Mouse (Mus musculus): ENCODE measurements around the gene Ahctf1.

Ahctf1 gene

GRCm38 (mm10) chr1:179807468-179807867 is 4.0 kb upstream of the Ahctf1 start:
- in situ Hi-C loops (cut with MboI; ENCODE audit: unreplicated experiment in 2 of 2) = loop anchor here in 1 of 2 experiments (10.0 to 25.0 kb wide), 2 partner anchors 1473 to 1620 kb away; partner anchors contain the start of genes Desi2 and Hnrnpu

GRCm38 (mm10) chr1:179805751-179806150 is 2.3 kb upstream of the Ahctf1 start:
- in situ Hi-C loops (cut with MboI; ENCODE audit: unreplicated experiment in 2 of 2) = loop anchor here in 1 of 2 experiments (10.0 to 25.0 kb wide), 2 partner anchors 1471 to 1618 kb away; partner anchors contain the start of genes Desi2 and Hnrnpu

DNA sequence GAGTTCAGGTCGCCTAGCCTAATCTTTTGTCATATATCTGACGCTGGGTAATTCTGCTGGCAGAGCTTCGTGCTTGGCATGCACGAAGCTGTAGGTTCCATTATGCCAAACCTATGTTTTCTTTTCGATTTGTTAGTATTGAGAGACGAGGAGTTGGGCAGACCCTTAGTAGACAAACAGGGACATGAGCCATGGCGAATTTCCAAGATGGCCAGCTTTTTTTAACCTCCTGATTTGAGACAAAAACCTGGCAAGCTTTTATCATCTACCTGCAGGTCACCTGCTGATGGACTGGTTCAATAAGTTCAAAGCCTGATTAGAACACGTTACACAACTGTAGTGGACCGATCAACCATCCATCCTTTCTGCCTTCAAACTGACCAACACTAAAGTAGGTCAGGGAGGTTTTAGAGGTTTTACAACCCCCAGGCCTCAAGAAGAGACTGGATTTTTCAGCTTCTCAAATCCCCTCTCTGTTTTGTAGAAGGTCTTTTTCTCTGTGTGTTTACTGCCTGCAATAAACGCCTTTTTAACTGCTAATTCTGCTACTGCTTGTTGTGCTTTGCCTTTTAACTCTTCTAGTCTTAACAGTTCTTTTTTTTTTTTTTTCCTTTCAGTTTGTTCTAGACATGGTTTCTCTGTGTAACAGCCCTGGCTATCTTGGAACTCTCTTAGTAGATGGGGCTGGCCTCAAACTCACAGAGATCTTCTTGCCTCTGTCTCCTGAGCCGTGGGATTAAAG is 831 bp upstream of the Ahctf1 start:
- in situ Hi-C loops (cut with MboI; ENCODE audit: unreplicated experiment in 2 of 2) = loop anchor here in 1 of 2 experiments (5.0 to 25.0 kb wide), 3 partner anchors 257 to 1617 kb away; partner anchors contain the start of genes Cnst, Desi2, Hnrnpu and Tfb2m

DNA sequence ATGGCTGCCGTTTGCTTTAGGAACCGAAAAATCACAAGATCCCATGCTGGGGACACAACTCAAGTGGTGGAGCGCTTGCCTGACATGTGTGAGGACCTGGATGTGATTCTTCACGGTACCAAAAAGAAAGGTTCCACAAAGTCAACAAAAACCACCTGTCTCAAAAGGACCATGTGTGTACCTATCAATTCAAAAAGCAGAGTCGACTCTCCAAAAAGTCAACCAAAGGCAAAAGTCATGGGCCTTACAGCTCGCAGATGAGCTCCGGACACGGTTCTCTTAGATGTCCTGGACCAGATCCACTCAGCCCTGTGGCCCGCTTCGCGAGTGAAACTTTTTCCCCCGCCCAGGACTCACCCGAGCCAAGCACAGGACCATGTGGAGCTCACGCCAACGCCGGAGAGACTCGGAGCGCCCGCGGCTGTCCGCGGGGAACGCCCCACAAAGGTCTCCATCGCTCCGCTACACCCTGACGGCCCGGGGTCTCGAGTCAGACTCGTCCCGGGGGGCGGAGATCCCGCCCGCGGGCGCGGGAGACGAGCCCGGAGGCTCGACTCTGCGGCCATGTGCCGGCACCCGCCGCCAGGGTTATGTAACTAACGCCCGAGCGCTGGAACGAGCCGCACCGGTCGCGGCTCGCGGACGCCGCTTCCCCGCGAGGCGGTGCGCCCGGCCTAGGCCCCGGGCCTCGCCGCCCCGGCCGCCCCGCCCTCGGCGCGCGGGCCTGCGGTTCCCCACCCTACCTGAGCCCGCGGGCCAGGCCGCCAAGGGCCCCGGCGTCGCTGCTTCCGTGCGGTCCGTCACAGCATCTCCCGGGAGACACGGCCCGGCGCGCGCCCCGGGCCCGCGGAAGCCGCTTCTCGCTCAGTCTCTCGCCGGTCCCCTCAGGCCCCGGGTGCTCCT is 619 bp downstream of the Ahctf1 start, which contains the start of gene Gm10518:
Gene Gm10518 (plus strand): TSS at position 767 of the 903 bp plus-strand sequence.
- in situ Hi-C loops (cut with MboI; ENCODE audit: unreplicated experiment in 2 of 2) = loop anchor here in 1 of 2 experiments (5.0 to 25.0 kb wide), 3 partner anchors 256 to 1616 kb away; partner anchors contain the start of genes Cnst, Desi2, Hnrnpu and Tfb2m

- in situ Hi-C loops (cut with MboI; ENCODE audit: unreplicated experiment in 2 of 2) = no loop called here
These were observed 4.7 kb downstream of the Ahctf1 start for GRCm38 (mm10) chr1:179798794-179799193.

- in situ Hi-C loops (cut with MboI; ENCODE audit: unreplicated experiment in 2 of 2) = no loop called here
These were observed 16.2 kb downstream of the Ahctf1 start for GRCm38 (mm10) chr1:179787281-179787680.

DNA sequence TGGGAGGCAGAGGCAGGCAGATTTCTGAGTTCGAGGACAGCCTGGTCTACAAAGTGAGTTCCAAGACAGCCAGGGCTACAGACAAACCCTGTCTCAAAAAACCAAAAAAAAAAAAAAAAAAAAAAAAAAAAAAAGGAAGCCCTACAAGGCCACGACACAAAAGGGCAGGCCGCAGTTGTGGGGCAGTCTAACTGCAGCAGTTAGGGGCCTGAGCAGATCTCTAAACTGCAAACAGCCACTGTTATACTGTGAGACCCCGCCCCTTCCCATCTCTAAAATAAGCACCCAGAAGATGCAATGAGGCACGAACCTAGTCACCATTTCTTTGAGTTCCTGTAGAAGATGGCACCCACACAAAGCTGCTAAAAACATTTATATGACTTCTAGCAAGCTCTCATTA is 18.0 kb downstream of the Ahctf1 start:
- in situ Hi-C loops (cut with MboI; ENCODE audit: unreplicated experiment in 2 of 2) = no loop called here

GRCm38 (mm10) chr1:179784098-179784497 is 19.4 kb downstream of the Ahctf1 start:
- in situ Hi-C loops (cut with MboI; ENCODE audit: unreplicated experiment in 2 of 2) = no loop called here

- in situ Hi-C loops (cut with MboI; ENCODE audit: unreplicated experiment in 2 of 2) = no loop called here
These were observed 26.6 kb downstream of the Ahctf1 start for GRCm38 (mm10) chr1:179776831-179777230.

- in situ Hi-C loops (cut with MboI; ENCODE audit: unreplicated experiment in 2 of 2) = loop anchor here in 1 of 2 experiments (10.0 kb wide), 1 partner anchor 1424 kb away; no protein-coding TSS in a partner anchor
These were observed 42.9 kb downstream of the Ahctf1 start for GRCm38 (mm10) chr1:179760553-179760952.

DNA sequence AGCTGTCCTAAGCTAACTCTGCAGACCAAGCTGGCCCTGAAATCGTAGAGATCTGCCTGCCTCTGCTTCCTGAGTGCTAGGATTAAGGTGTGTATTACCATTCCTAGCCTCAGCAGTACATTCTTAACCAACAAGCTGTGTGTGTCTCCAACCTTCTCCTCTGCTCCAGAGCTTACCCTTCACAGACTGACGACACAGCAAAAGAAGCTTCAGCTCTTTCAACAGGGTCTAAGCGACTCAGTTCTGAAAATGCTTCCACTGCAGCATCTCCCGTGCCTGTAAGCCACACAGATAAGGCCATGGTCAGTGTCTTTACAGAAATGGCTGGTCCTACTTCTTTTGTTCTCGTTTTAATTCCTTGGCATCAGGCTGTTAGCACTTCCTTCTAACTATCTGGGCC is 43.4 kb downstream of the Ahctf1 start:
- in situ Hi-C loops (cut with MboI; ENCODE audit: unreplicated experiment in 2 of 2) = loop anchor here in 1 of 2 experiments (10.0 kb wide), 1 partner anchor 1425 kb away; no protein-coding TSS in a partner anchor

DNA sequence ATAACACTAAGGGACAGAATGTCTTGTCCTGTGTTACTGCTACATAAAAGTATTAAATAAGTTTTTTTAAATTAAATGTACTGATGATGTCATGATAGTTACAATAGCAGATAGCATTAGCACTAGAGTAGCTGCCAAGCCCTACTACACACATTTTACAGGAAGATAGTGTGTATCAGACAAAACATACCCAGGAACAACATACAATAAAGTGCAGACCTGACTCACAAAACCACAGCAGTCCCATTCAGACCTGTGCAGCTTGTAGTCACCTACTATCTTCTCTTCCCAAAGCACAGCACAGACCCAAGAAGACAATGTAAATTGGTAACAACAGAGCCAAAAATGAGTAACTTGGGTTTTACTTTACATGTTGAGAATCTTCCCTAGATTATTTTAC is 47.0 kb downstream of the Ahctf1 start:
- in situ Hi-C loops (cut with MboI; ENCODE audit: unreplicated experiment in 2 of 2) = no loop called here

GRCm38 (mm10) chr1:179753006-179753405 is 50.5 kb downstream of the Ahctf1 start:
- in situ Hi-C loops (cut with MboI; ENCODE audit: unreplicated experiment in 2 of 2) = no loop called here

DNA sequence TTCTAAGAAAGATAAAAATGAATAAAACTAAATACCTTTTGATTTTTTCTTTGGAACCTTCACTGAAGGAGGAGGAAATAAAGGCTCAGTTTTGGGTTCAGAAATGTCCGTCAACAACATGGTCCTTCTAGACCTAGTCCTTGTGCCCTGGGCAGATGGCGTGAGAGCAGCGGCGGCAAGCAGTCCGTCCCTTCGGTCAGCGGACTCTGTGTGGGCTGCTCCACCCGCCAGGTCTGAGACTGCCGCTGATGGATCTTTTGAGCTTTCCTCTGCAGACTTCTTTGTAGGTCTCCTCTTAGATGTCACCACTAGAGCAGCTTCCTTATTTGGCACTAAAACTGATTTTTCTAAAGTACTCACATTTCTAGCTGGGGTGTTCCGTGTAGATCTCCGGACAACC is 51.2 kb downstream of the Ahctf1 start:
- in situ Hi-C loops (cut with MboI; ENCODE audit: unreplicated experiment in 2 of 2) = no loop called here

DNA sequence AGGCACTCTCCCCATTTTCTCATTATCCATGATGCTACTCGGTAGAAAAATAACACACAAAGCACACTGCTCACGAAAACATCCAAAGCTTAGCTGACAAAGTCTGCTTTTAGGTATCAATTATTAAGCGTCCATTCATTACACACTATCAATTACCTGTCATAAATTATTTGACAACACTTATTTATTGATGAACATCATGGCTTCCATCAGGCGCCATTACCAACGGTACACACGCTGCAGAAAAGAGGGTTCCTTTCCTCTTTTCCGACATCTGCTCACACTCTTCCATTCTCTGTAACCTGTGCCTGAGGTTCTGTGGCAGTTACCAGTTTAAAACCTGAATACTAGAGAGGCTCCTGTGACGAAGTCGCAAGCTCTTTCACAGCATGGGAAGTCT is 58.3 kb downstream of the Ahctf1 start, which contains the start of gene Kif28:
Gene Kif28 (minus strand): TSS at position 101 of the 400 bp plus-strand sequence.
- in situ Hi-C loops (cut with MboI; ENCODE audit: unreplicated experiment in 2 of 2) = no loop called here

DNA sequence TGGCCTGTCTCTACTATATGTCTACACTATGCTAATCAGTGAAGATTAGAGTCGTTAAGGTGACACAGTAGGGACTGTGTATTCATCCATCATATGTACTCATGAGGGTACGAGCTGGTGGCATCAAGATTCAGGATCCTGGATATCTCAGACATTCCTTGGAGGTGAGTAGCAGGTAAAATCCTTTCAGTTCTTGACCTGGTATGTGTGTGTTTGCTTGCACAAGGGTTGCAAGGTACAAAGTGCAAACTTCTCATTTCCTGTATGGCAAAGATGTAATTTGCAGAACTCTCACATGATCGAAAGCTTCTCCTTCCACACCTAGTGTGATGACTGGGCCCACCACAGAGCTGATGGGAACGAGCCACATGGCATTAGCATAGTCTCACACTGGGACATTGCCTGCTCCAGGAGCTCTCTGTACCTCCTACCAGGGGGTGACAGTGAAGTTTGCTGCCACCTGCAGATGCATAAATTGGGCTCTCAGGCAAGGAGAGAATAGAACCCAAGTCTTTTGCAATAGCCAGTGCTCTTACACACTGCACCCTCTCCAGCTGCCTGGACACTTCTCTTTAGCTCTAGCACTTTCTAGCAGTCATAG is 59.8 kb downstream of the Ahctf1 start:
- in situ Hi-C loops (cut with MboI; ENCODE audit: unreplicated experiment in 2 of 2) = loop anchor here in 1 of 2 experiments (5.0 kb wide), 1 partner anchor 104 kb away; no protein-coding TSS in a partner anchor

GRCm38 (mm10) chr1:179736483-179736882 is 67.0 kb downstream of the Ahctf1 start:
- in situ Hi-C loops (cut with MboI; ENCODE audit: unreplicated experiment in 2 of 2) = no loop called here

GRCm38 (mm10) chr1:179734500-179735474 is 68.7 kb downstream of the Ahctf1 start:
- in situ Hi-C loops (cut with MboI; ENCODE audit: unreplicated experiment in 2 of 2) = loop anchor here in 1 of 2 experiments (5.0 kb wide), 1 partner anchor 108 kb away; no protein-coding TSS in a partner anchor

- in situ Hi-C loops (cut with MboI; ENCODE audit: unreplicated experiment in 2 of 2) = loop anchor here in 1 of 2 experiments (5.0 kb wide), 1 partner anchor 111 kb away; no protein-coding TSS in a partner anchor
These were observed 72.1 kb downstream of the Ahctf1 start for GRCm38 (mm10) chr1:179731391-179731790.

Data from v-Abl transformed pro-B cells (cell line).